Mouse (Mus musculus) megakaryocyte, embryonic 14.5 days (primary cell): Measurements from ENCODE around the gene Rpp25. TPM values are rescaled to one million over a fixed set of nuclear protein-coding genes. Genes with fewer than 3 reads are reported as not detected.
A peak's percentile ranks its signal among the peaks of the same experiment; 100 is the strongest.

Source experiments
- H3K27me3 ChIP-seq: replicated peaks from 2 replicates; pipeline ENCODE3; 2012; ENCODE audit warnings: inconsistent platforms
- H3K36me3 ChIP-seq: replicated peaks from 2 replicates; pipeline ENCODE3; 2012; ENCODE audit warnings: low read length, inconsistent platforms, mixed read lengths
- H3K4me1 ChIP-seq: 2 replicates; pipeline ENCODE4 v1.6.1; 2012; ENCODE audit warnings: inconsistent platforms
- H3K4me3 ChIP-seq: replicated peaks from 2 replicates; pipeline ENCODE3; 2012; ENCODE audit warnings: moderate library complexity, mild to moderate bottlenecking, inconsistent platforms
- H3K9me3 ChIP-seq: 2 replicates; pipeline ENCODE4 v1.6.1; 2012; ENCODE audit warnings: inconsistent platforms
- FLI1 ChIP-seq: IDR thresholded peaks from 2 replicates; pipeline ENCODE4 v1.6.1; 2012; ENCODE audit warnings: low read length, inconsistent platforms, mixed read lengths
- GATA1 ChIP-seq: IDR thresholded peaks from 3 replicates; pipeline ENCODE4 v1.6.1; 2012; ENCODE audit warnings: mixed read lengths, low read length, inconsistent platforms, borderline replicate concordance
- polyA plus RNA-seq: library from polyadenylated mRNA; stranded (reverse); fragments of >175 nt; gene quantifications from 2 replicates; pipeline ENCODE4 v1.2.3, GENCODE M21; 2012; ENCODE audit warnings: low replicate concordance; ENCODE audit not compliant: insufficient read depth

Gene Rpp25
- polyA plus RNA-seq, 1 experiment: 0.07 TPM

- Histone ChIP-seq H3K9me3 (no peaks in the 10 kb centered on the region), H3K4me3 (peak within 1 kb of the TSS; percentile 94), H3K36me3 (peaks cover 41% of the 10 kb centered on the region), H3K4me1 (peaks cover 86% of the 10 kb centered on the region), H3K27me3 (no peaks in the 10 kb centered on the region)
- no peak for TF ChIP-seq FLI1
- no peak for TF ChIP-seq GATA1
These were observed 48.5 kb downstream of the Rpp25 start, which contains the start of gene Mpi for GRCm38 (mm10) chr9:57552139-57552887. TSS of gene Mpi (minus strand) at chr9:57552763.

- Histone ChIP-seq H3K4me1 (peaks cover 85% of the 10 kb centered on the region), H3K4me3 (peak overlapping the region; percentile 94), H3K27me3 (no peaks in the 10 kb centered on the region), H3K9me3 (no peaks in the 10 kb centered on the region), H3K36me3 (peaks cover 33% of the 10 kb centered on the region)
- TF ChIP-seq FLI1 (no peak), GATA1 (no peak)
These were observed 49.3 kb downstream of the Rpp25 start for GRCm38 (mm10) chr9:57553119-57553518.

GRCm38 (mm10) chr9:57554753-57555152 lies 50.9 kb downstream of the Rpp25 start:
- Histone ChIP-seq H3K9me3 (no peaks in the 10 kb centered on the region), H3K4me3 (no peak overlapping the region), H3K27me3 (no peaks in the 10 kb centered on the region), H3K36me3 (peaks cover 17% of the 10 kb centered on the region), H3K4me1 (peaks cover 85% of the 10 kb centered on the region)
- TF ChIP-seq GATA1: no peak
- no peak for TF ChIP-seq FLI1

Other genes starting within 250 kb of the Rpp25 start
- 78.6 and 106 TPM in 2 replicates for gene 1700017B05Rik, start 241.4 kb upstream of the Rpp25 start, polyA plus RNA-seq
- gene Ppcdc, start 63.9 kb upstream of the Rpp25 start, polyA plus RNA-seq: 20.9 and 74.6 TPM in 2 replicates
- gene Scamp5, start 36.0 kb upstream of the Rpp25 start, polyA plus RNA-seq: 14.1 and 30.9 TPM in 2 replicates
- gene Cox5a, start 17.2 kb downstream of the Rpp25 start, polyA plus RNA-seq: 240 and 738 TPM in 2 replicates
- gene Fam219b, start 33.5 kb downstream of the Rpp25 start, polyA plus RNA-seq: 4.9 TPM in 2 replicates
- 1.6 and 4.5 TPM in 2 replicates for gene Mpi, start 48.7 kb downstream of the Rpp25 start, polyA plus RNA-seq
- 49.4 and 55.8 TPM in 2 replicates for gene Scamp2, start 56.9 kb downstream of the Rpp25 start, polyA plus RNA-seq
- 3.3 and 4.7 TPM in 2 replicates for gene Ulk3, start 85.4 kb downstream of the Rpp25 start, polyA plus RNA-seq
- 1.1 TPM in 1 of 2 replicates, not detected in the other for gene Cplx3, start 102.3 kb downstream of the Rpp25 start, polyA plus RNA-seq
- not detected in 2 replicates for gene Lman1l, start 116.7 kb downstream of the Rpp25 start, polyA plus RNA-seq
- gene Csk, start 149.6 kb downstream of the Rpp25 start, polyA plus RNA-seq: 400 and 436 TPM in 2 replicates
- not detected in 2 replicates for gene Cyp1a2, start 179.7 kb downstream of the Rpp25 start, polyA plus RNA-seq
- gene Cyp1a1, start 183.9 kb downstream of the Rpp25 start, polyA plus RNA-seq: 1.0 TPM in 1 of 2 replicates, not detected in the other
- 1.1 and 2.8 TPM in 2 replicates for gene Edc3, start 204.5 kb downstream of the Rpp25 start, polyA plus RNA-seq